Mouse (Mus musculus): ENCODE measurements around the gene A2ml1. TPM values are rescaled to one million over a fixed set of nuclear protein-coding genes. Genes with fewer than 3 reads are reported as not detected.
"Not testable (repeated sequence)": the region's sequence is repeated elsewhere in the genome, so short reads cannot be mapped to it uniquely, and the experiment has no call there.

The A2ml1 gene
- 0.42 and 0.89 TPM in 2 replicates for polyA plus RNA-seq (2015; fragmentation: Nextera tagmentation; extraction: Ambion mirVana)

GRCm38 (mm10) chr6:128581508-128581907 lies at the start of gene A2ml1:
Gene A2ml1, minus strand, starts transcription at chr6:128581608.
- no peak for ATAC-seq (ENCODE audit: low FRiP score)

GRCm38 (mm10) chr6:128629771-128630739 lies 48.6 kb upstream of the A2ml1 start:
- WGBS: 50% methylated on average over 13 of the region's 13 CpGs
- H3K27ac ChIP-seq; H3K4me1 ChIP-seq (replicated peaks); H3K9ac ChIP-seq; H3K27me3 ChIP-seq; H3K36me3 ChIP-seq; H3K9me3 ChIP-seq; H3K4me2 ChIP-seq; H3K4me3 ChIP-seq: not testable (repeated sequence)
- peak; percentile 92 for ATAC-seq (ENCODE audit: low FRiP score)

More at GRCm38 (mm10) chr6:128581508-128581907, at the start of gene A2ml1:
- H3K27me3 ChIP-seq: no peaks in the 10 kb centered on the region
- H3K27ac ChIP-seq: no peak within 1 kb of the TSS
- H3K9me3 ChIP-seq: no peaks in the 10 kb centered on the region
- no peaks in the 10 kb centered on the region for H3K36me3 ChIP-seq
- 79% methylated on average over 11 of the region's 11 CpGs for WGBS
- H3K9ac ChIP-seq: no peak within 1 kb of the TSS
- no peak within 1 kb of the TSS for H3K4me3 ChIP-seq
- no peaks in the 10 kb centered on the region for H3K4me1 ChIP-seq (replicated peaks)
- H3K4me2 ChIP-seq: no peak within 1 kb of the TSS

GRCm38 (mm10) chr6:128625246-128625645 lies 43.8 kb upstream of the A2ml1 start:
- H3K9me3 ChIP-seq; H3K4me3 ChIP-seq; H3K4me1 ChIP-seq (replicated peaks); H3K27ac ChIP-seq; H3K27me3 ChIP-seq; ATAC-seq (ENCODE audit: low FRiP score); H3K9ac ChIP-seq; H3K4me2 ChIP-seq; H3K36me3 ChIP-seq: not testable (repeated sequence)
- WGBS: 94% methylated on average over 6 of the region's 6 CpGs

GRCm38 (mm10) chr6:128624425-128624824 lies 43.0 kb upstream of the A2ml1 start:
- Histone ChIP-seq H3K27ac (no peak overlapping the region), H3K4me2 (no peak overlapping the region), H3K9me3 (no peaks in the 10 kb centered on the region), H3K4me3 (no peak overlapping the region), H3K27me3 (no peaks in the 10 kb centered on the region), H3K9ac (no peak overlapping the region), H3K4me1 (replicated peaks) (no peaks in the 10 kb centered on the region), H3K36me3 (no peaks in the 10 kb centered on the region)
- WGBS: 89% methylated on average over 4 of the region's 4 CpGs
- ATAC-seq (ENCODE audit: low FRiP score): no peak

- H3K27ac ChIP-seq; ATAC-seq (ENCODE audit: low FRiP score); H3K4me3 ChIP-seq; H3K4me2 ChIP-seq; H3K4me1 ChIP-seq (replicated peaks); H3K9ac ChIP-seq; H3K9me3 ChIP-seq; H3K27me3 ChIP-seq; H3K36me3 ChIP-seq: not testable (repeated sequence)
- WGBS: 93% methylated on average over 5 of the region's 5 CpGs
These were observed 42.0 kb upstream of the A2ml1 start, which contains the start of gene Klrb1a for GRCm38 (mm10) chr6:128623433-128623832. Gene Klrb1a, minus strand, starts transcription at chr6:128623533.

GRCm38 (mm10) chr6:128622733-128623132 lies 41.3 kb upstream of the A2ml1 start:
- Histone ChIP-seq H3K36me3 (no peaks in the 10 kb centered on the region), H3K4me1 (replicated peaks) (no peaks in the 10 kb centered on the region), H3K27me3 (no peaks in the 10 kb centered on the region), H3K9me3 (no peaks in the 10 kb centered on the region), H3K4me2 (no peak overlapping the region), H3K27ac (no peak overlapping the region), H3K9ac (no peak overlapping the region), H3K4me3 (no peak overlapping the region)
- no peak for ATAC-seq (ENCODE audit: low FRiP score)
- WGBS: 63% methylated on average over 2 of the region's 2 CpGs

- H3K4me3 ChIP-seq: no peak overlapping the region
- H3K27me3 ChIP-seq: no peaks in the 10 kb centered on the region
- no peaks in the 10 kb centered on the region for H3K36me3 ChIP-seq
- no peaks in the 10 kb centered on the region for H3K9me3 ChIP-seq
- WGBS: 62% methylated on average over 9 of the region's 9 CpGs
- no peak overlapping the region for H3K9ac ChIP-seq
- ATAC-seq (ENCODE audit: low FRiP score): no peak
- no peak overlapping the region for H3K4me2 ChIP-seq
- H3K4me1 ChIP-seq (replicated peaks): peaks cover 10% of the 10 kb centered on the region
- H3K27ac ChIP-seq: no peak overlapping the region
These were observed 24.9 kb upstream of the A2ml1 start for GRCm38 (mm10) chr6:128606350-128606749.

GRCm38 (mm10) chr6:128604512-128604911 lies 23.1 kb upstream of the A2ml1 start:
- H3K9me3 ChIP-seq: no peaks in the 10 kb centered on the region
- no peak overlapping the region for H3K4me3 ChIP-seq
- H3K36me3 ChIP-seq: no peaks in the 10 kb centered on the region
- no peak overlapping the region for H3K27ac ChIP-seq
- no peak overlapping the region for H3K4me2 ChIP-seq
- WGBS: 49% methylated on average over 5 of the region's 5 CpGs
- no peaks in the 10 kb centered on the region for H3K27me3 ChIP-seq
- H3K4me1 ChIP-seq (replicated peaks): peaks cover 10% of the 10 kb centered on the region
- ATAC-seq (ENCODE audit: low FRiP score): no peak
- H3K9ac ChIP-seq: no peak overlapping the region

GRCm38 (mm10) chr6:128602463-128603201 lies 21.2 kb upstream of the A2ml1 start:
- no peaks in the 10 kb centered on the region for H3K9me3 ChIP-seq
- H3K27me3 ChIP-seq: no peaks in the 10 kb centered on the region
- peak overlapping the region; percentile 35; the same call in 1 of the 2 replicates for H3K9ac ChIP-seq
- ATAC-seq (ENCODE audit: low FRiP score): peak; percentile 74
- 46% methylated on average over 10 of the region's 10 CpGs for WGBS
- H3K4me1 ChIP-seq (replicated peaks): peaks cover 10% of the 10 kb centered on the region
- H3K36me3 ChIP-seq: no peaks in the 10 kb centered on the region
- no peak overlapping the region; the same call in 1 of the 2 replicates for H3K4me3 ChIP-seq
- no peak overlapping the region for H3K27ac ChIP-seq
- peak overlapping the region; percentile 34 for H3K4me2 ChIP-seq

GRCm38 (mm10) chr6:128602026-128602425 lies 20.6 kb upstream of the A2ml1 start:
- Histone ChIP-seq H3K4me2 (peak overlapping the region; percentile 34), H3K36me3 (no peaks in the 10 kb centered on the region), H3K9ac (peak overlapping the region; percentile 35; the same call in 1 of the 2 replicates), H3K4me3 (no peak overlapping the region; the same call in 1 of the 2 replicates), H3K27me3 (no peaks in the 10 kb centered on the region), H3K27ac (no peak overlapping the region), H3K4me1 (replicated peaks) (peaks cover 10% of the 10 kb centered on the region), H3K9me3 (no peaks in the 10 kb centered on the region)
- WGBS: 26% methylated on average over 3 of the region's 3 CpGs
- ATAC-seq (ENCODE audit: low FRiP score): 0 out of 2 replicates have a peak, but pooled peaks have one; percentile 4

GRCm38 (mm10) chr6:128599555-128599954 lies 18.1 kb upstream of the A2ml1 start:
- Histone ChIP-seq H3K36me3 (no peaks in the 10 kb centered on the region), H3K27ac (no peak overlapping the region), H3K4me1 (replicated peaks) (peaks cover 13% of the 10 kb centered on the region), H3K4me2 (no peak overlapping the region), H3K9ac (no peak overlapping the region), H3K4me3 (no peak overlapping the region), H3K9me3 (no peaks in the 10 kb centered on the region), H3K27me3 (no peaks in the 10 kb centered on the region)
- 62% methylated on average over 4 of the region's 4 CpGs for whole genome bisulfite sequencing
- ATAC-seq (ENCODE audit: low FRiP score): no peak

All from hindbrain, embryonic 13.5 days (tissue).